Mouse (Mus musculus): ENCODE data around the gene Gsto2. TPM values are rescaled to one million over a fixed set of nuclear protein-coding genes. Genes with fewer than 3 reads are reported as not detected.

Gsto2 gene
- polyA plus RNA-seq, 1 experiment from 2014 or later = 1.8 TPM

DNA sequence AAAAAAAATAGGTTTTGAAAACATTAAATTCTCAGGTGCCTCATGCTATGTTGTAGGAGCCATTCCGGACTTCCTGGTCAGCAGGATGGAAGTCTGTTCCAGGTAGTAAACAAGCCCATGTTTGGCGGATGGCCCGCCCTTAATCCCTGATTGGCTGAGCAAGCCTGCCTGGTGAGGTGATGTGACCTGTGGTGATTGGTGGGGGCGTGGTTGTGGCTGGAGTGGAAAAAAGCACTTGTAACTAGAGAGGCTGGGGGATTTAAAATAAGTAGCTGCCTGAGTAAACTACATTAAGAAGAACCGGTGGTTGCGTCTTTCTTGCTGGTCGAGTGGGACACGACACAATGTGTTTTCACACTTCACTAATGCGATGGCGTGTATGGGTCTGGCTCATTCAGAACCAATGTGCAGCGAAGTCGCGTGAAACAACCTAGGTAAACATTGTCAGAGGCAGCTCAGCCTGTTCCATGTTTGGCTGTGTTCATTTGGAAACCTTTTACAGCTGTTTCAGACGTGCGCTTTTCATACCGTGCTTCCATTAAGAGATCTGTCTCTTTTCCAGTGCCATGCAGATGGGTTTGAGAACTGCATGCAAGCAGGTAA is 69.4 kb downstream of the Gsto2 start:
- no peak overlapping the region for H3K9ac ChIP-seq (ENCODE audit: low read depth, low read length)
- no peak overlapping the region for H3K4me2 ChIP-seq (replicated peaks; ENCODE audit: low read depth, low read length)
- H3K27me3 ChIP-seq (ENCODE audit: control insufficient read depth, insufficient read depth, low read length) = peaks cover 11% of the 10 kb centered on the region
- H3K4me1 ChIP-seq (ENCODE audit: control insufficient read depth, insufficient read depth, low read length) = 0 out of 2 replicates have a peak, but pooled peaks cover 9% of the 10 kb centered on the region
- H3K9me3 ChIP-seq (ENCODE audit: control insufficient read depth, low read length) = no peaks in the 10 kb centered on the region
- no peak overlapping the region for H3K27ac ChIP-seq (ENCODE audit: low read depth, low read length)
- WGBS = 72% methylated on average over 16 of the region's 16 CpGs
- no peak overlapping the region for H3K4me3 ChIP-seq (ENCODE audit: low read length)
- no peaks in the 10 kb centered on the region for H3K36me3 ChIP-seq (ENCODE audit: control insufficient read depth, insufficient read depth, low read length)
- no peak for ATAC-seq (ENCODE audit: low FRiP score, low TSS enrichment)

- Histone ChIP-seq H3K9me3 (ENCODE audit: control insufficient read depth, low read length) (no peaks in the 10 kb centered on the region), H3K9ac (ENCODE audit: low read depth, low read length) (no peak overlapping the region), H3K27ac (ENCODE audit: low read depth, low read length) (no peak overlapping the region), H3K27me3 (ENCODE audit: control insufficient read depth, insufficient read depth, low read length) (peaks cover 11% of the 10 kb centered on the region), H3K4me2 (replicated peaks; ENCODE audit: low read depth, low read length) (no peak overlapping the region), H3K36me3 (ENCODE audit: control insufficient read depth, insufficient read depth, low read length) (no peaks in the 10 kb centered on the region), H3K4me1 (ENCODE audit: control insufficient read depth, insufficient read depth, low read length) (0 out of 2 replicates have a peak, but pooled peaks cover 9% of the 10 kb centered on the region), H3K4me3 (ENCODE audit: low read length) (no peak overlapping the region)
- ATAC-seq (ENCODE audit: low FRiP score, low TSS enrichment) = no peak
- 83% methylated on average over 6 of the region's 6 CpGs for WGBS
Measured at GRCm38 (mm10) chr19:47935530-47935929, 70.2 kb downstream of the Gsto2 start.

Small RNA genes within 50 kb of the gene (microRNA-seq; reads per million reads assigned to microRNA genes)
- gene Gm22240 = not detected

Other genes starting within 250 kb of the Gsto2 start
- 0.34 and 0.50 TPM in 2 replicates for gene Col17a1, start 173.4 kb upstream of the Gsto2 start, polyA plus RNA-seq (2014; fragmentation: Nextera tagmentation; extraction: Ambion mirVana)
- gene Sfr1, start 133.9 kb upstream of the Gsto2 start, polyA plus RNA-seq (2014; fragmentation: Nextera tagmentation; extraction: Ambion mirVana) = 268 and 309 TPM in 2 replicates
- gene Gsto1, start 10.6 kb upstream of the Gsto2 start, polyA plus RNA-seq (2014; fragmentation: Nextera tagmentation; extraction: Ambion mirVana) = 117 and 131 TPM in 2 replicates
- gene Cfap43, start 53.8 kb downstream of the Gsto2 start, polyA plus RNA-seq (2014; fragmentation: Nextera tagmentation; extraction: Ambion mirVana) = 0.03 and 0.14 TPM in 2 replicates
- gene Itprip, start 53.8 kb downstream of the Gsto2 start, polyA plus RNA-seq (2014; fragmentation: Nextera tagmentation; extraction: Ambion mirVana) = 8.3 and 14.6 TPM in 2 replicates
- gene Cfap58, start 72.1 kb downstream of the Gsto2 start, polyA plus RNA-seq (2014; fragmentation: Nextera tagmentation; extraction: Ambion mirVana) = 0.09 TPM in 1 of 2 replicates, not detected in the other

Measured in kidney, embryonic 14.5 days (tissue).